Mouse (Mus musculus) regulatory T cell (primary cell): Measurements from ENCODE around the gene Cks1brt.
"Not testable (repeated sequence)": the region's sequence is repeated elsewhere in the genome, so short reads cannot be mapped to it uniquely, and the experiment has no call there.

Experiments
- in situ Hi-C: fragments of 300-600 bp; cut with MboI, MseI; formaldehyde crosslinking; loops from one replicate; pipeline ENCODE4 v1.15.1; 2025; ENCODE audit warnings: high pct_unique_total_duplicates

The Cks1brt gene

DNA sequence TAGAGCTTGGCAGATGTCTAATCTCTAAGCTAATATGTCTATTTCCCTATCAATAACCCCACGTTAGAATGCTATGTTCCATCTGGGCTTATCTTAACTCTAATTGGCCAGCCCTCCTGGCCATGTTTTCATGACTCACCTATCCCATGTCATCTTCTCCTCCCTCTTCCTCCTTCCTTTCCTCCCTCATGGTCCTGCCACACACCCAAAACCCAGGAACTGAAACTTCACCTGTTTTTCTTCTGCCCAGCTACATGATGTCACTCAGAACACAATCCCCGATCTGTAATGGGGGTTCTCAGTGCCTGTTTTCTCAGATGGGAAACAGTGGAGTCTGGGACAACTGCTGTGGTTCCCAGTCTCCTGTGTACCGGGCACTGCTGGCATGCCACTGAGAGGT is at the start of gene Cks1brt:
Gene Cks1brt, plus strand, starts transcription at position 301 of the 400 bp plus-strand sequence.
- in situ Hi-C loops = no loop called here

GRCm38 (mm10) chr8:85113241-85113640 is 38.5 kb upstream of the Cks1brt start:
- in situ Hi-C loops = no loop called here

- in situ Hi-C loops = no loop called here
Observed at GRCm38 (mm10) chr8:85115501-85115900, 36.2 kb upstream of the Cks1brt start.

DNA sequence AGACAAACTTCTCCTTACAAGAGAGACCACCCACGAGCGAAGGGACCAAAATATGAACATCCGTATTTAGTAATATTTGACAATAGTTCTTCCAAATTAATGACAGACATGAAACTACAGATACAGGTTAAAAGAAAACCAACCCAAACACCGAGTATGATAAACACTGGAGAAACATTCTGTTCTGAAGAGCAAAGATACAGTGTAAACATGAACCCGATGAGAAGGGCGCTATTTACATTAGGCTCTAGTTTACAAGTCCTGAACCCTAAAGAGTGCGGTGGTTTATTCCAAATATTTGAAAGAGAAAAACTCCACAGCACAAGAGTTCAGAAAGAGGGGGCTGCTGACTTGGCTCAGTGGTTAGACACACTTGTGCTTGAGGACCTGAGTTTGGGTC is 34.7 kb upstream of the Cks1brt start:
- in situ Hi-C loops = no loop called here

GRCm38 (mm10) chr8:85119052-85119981 is 32.4 kb upstream of the Cks1brt start:
- in situ Hi-C loops = no loop called here

- in situ Hi-C loops = loop anchor here (10.0 kb wide), 1 partner anchor 365 kb away; no protein-coding TSS in a partner anchor
Observed at GRCm38 (mm10) chr8:85120251-85120650, 31.5 kb upstream of the Cks1brt start.

GRCm38 (mm10) chr8:85122995-85123394 is 28.7 kb upstream of the Cks1brt start, which contains the start of gene Zfp791:
Zfp791 (minus strand) TSS chr8:85123095.
- in situ Hi-C loops = loop anchor here (10.0 kb wide), 1 partner anchor 362 kb away; no protein-coding TSS in a partner anchor

- in situ Hi-C loops = loop anchor here (10.0 kb wide), 1 partner anchor 361 kb away; no protein-coding TSS in a partner anchor
Observed at GRCm38 (mm10) chr8:85123691-85124090, 28.0 kb upstream of the Cks1brt start.

DNA sequence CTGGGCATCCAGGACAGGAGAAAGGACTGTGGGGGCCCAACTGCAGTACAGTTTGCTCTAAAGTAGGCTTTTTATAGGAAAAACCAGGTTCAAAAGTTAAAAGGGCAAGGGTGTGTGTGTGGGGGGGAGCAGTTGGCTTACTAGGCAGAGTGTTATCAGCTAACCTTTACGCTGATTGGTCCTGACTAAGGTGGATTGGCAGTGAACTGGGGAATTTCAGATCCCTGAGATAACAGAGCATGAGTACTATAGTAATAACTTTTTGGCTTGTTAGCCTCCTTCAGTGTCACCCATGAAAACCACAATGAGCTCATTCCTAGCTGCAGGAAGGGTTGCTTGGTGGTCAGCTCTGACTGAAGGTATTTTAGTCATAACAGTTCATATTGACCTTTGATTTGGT is 19.4 kb upstream of the Cks1brt start:
- in situ Hi-C loops = no loop called here

- in situ Hi-C loops = not testable (repeated sequence)
Observed at GRCm38 (mm10) chr8:85135690-85136089, 16.0 kb upstream of the Cks1brt start.

GRCm38 (mm10) chr8:85142516-85142915 is 9.2 kb upstream of the Cks1brt start:
- in situ Hi-C loops = no loop called here

DNA sequence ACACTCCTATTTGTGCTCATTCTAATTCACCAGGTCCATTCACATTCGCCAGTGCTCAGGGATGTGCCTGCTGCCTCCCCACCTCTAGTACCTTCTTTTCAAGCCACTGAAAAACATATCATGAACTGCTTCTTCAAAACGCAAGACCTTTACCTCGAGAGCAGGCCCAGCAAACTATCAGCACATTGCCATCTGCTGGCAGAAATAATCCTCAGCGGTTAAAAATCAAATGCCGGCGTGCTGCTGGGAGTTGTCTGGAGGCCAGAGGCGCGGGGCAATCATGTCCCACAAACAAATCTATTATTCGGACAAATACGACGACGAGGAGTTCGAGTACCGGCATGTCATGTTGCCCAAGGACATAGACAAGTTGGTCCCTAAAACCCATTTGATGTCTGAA is 19.6 kb downstream of the Cks1brt start:
- in situ Hi-C loops = no loop called here

GRCm38 (mm10) chr8:85175892-85176291 is 24.2 kb downstream of the Cks1brt start:
- in situ Hi-C loops = no loop called here

- in situ Hi-C loops = no loop called here
Observed at GRCm38 (mm10) chr8:85192346-85192745, 40.6 kb downstream of the Cks1brt start.

DNA sequence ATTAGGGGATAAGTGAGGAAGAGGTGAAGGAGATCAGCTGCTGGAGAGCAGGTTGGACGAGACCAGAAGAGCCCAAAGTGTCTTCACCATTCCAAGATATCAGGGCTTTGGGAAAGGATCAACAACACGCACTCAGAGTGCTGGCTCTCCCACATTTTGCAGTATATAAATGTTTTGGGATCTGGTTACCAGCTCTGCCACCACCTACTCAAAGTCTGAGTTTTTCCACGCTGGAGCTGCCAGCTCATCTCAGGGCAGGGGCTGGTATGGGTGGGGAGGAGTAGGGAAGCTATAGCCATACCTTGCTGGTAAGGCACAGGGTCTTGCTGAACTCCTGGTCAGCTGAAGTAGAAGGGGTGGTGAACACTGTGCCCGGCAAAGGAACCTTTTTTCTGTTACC is 68.5 kb downstream of the Cks1brt start:
- in situ Hi-C loops = no loop called here

DNA sequence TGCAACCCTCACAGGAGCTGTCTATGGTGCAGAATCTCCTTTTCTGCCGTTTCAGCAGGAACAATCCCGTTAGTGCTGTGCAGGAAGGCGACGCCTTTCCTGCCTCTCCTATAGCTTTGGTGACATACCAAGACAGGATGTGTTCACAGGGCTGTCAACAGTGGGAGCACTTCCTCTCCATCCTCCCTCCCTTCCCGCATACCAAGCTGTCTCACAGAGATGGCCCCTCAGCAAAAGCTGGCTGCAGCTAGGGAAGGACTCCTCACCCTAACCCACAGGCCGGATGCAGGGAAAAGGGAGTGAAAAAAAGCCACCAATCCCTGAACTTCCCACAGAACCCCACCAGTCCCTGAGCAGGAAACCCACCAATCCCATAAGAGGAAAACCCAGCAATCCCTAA is 69.3 kb downstream of the Cks1brt start:
- in situ Hi-C loops = no loop called here
